Mouse (Mus musculus) lung, embryonic 14.5 days (tissue): ENCODE data around the gene Hnrnpa2b1. TPM values are rescaled to one million over a fixed set of nuclear protein-coding genes. Genes with fewer than 3 reads are reported as not detected.

Source experiments
- ATAC-seq: fragments of 200-750 bp; cut with Nextera tagmentation; 2 replicates; pipeline ENCODE4 v1.8.0; 2017; ENCODE audit warnings: mild to moderate bottlenecking, moderate TSS enrichment, moderate library complexity; ENCODE audit not compliant: insufficient read depth
- DNase-seq: peaks from one replicate; pipeline ENCODE4 v3.0.0-alpha.2; 2015
- H3K27ac ChIP-seq: fragments of 300-500 bp; sonication (generic); 2 replicates; pipeline ENCODE4 v1.5.1; 2014; ENCODE audit warnings: low read depth, mild to moderate bottlenecking, moderate library complexity
- H3K27me3 ChIP-seq: fragments of 300-500 bp; sonication (generic); 2 replicates; pipeline ENCODE4 v1.6.1; 2014; ENCODE audit warnings: low read length, control low read depth; ENCODE audit not compliant: insufficient read depth
- H3K36me3 ChIP-seq: fragments of 300-500 bp; sonication (generic); 2 replicates; pipeline ENCODE4 v1.6.1; 2014; ENCODE audit warnings: control low read depth; ENCODE audit not compliant: insufficient read depth
- H3K4me1 ChIP-seq: fragments of 300-500 bp; sonication (generic); 2 replicates; pipeline ENCODE4 v1.6.1; 2014; ENCODE audit warnings: antibody characterized with exemption, control low read depth; ENCODE audit not compliant: insufficient read depth
- H3K4me2 ChIP-seq: fragments of 300-500 bp; sonication (generic); 2 replicates; pipeline ENCODE4 v1.6.1; 2014; ENCODE audit warnings: mild to moderate bottlenecking
- H3K4me3 ChIP-seq: fragments of 300-500 bp; sonication (generic); 2 replicates; pipeline ENCODE4 v1.5.1; 2014; ENCODE audit warnings: low read depth, low read length
- H3K9ac ChIP-seq: fragments of 300-500 bp; sonication (generic); 2 replicates; pipeline ENCODE4 v1.6.1; 2014
- H3K9me3 ChIP-seq: fragments of 300-500 bp; sonication (generic); 2 replicates; pipeline ENCODE4 v1.6.1; 2016; ENCODE audit warnings: low read depth, low read length, control low read depth
- CTCF ChIP-seq: IDR thresholded peaks from 2 replicates; pipeline ENCODE4 v1.5.1; 2016; ENCODE audit warnings: antibody characterized with exemption, low read depth
- WGBS: fragments of 180-500 bp; shearing (Covaris S2); extraction: QIAGEN DNeasy Blood & Tissue Kit; methylation state at CpG from one replicate; pipeline ENCODE4 v1.1.7; 2014; 5-methylcytosine and 5-hydroxymethylcytosine counted together
- polyA plus RNA-seq: library from polyadenylated mRNA; unstranded; fragments of >200 nt; fragmentation: Nextera tagmentation; extraction: Ambion mirVana; gene quantifications from 2 replicates; pipeline ENCODE4 v1.2.1, GENCODE M21; 2014

Gene Hnrnpa2b1
- polyA plus RNA-seq, 1 experiment from 2014 or later, result 1,221 TPM

DNA sequence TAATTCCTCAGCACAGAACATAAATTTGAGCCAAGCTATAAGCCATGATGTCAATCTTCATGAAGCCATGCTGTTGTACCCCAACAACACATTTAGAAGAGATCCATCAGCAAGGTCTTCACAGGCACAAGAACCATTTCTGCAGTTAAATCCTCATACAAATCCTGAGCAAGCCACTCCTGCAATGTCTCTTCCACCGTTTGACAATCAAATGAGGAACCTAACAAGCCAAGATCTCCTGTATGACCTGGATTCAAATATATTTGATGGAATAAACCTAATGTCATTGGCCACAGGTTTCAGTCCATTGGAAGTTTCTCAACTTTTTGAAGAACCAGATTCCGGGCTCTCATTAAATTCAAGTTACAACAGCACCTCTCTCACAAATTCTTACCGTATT, 12.4 kb downstream of the Hnrnpa2b1 start:
- DNase-seq (no peak), ATAC-seq (no peak)
- Histone ChIP-seq H3K9ac (no peak overlapping the region), H3K36me3 (peaks cover 40% of the 10 kb centered on the region), H3K4me2 (no peak overlapping the region), H3K4me1 (no peaks in the 10 kb centered on the region), H3K27ac (no peak overlapping the region), H3K4me3 (no peak overlapping the region), H3K9me3 (no peaks in the 10 kb centered on the region), H3K27me3 (no peaks in the 10 kb centered on the region)
- no peak for TF ChIP-seq CTCF
- WGBS, result 68% methylated on average over 3 of the region's 3 CpGs

DNA sequence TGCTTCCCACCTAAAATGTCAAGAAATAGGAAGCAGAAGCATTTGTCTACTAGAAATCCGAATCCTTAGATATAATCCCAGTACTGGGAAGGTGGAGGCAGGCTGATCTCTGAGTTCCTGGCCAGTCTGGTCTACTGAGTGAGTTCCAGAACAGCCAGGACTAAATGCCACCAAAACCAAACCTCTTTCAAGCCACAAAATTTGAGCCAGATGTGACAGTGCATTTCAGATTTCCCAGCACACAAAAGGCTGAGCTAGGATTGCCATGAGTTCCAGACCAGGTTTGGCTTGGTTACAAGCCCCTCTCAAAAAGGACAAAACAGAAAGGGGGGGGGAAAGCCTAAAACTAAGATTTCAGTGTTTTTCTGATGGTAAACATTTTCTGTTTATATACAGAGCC, 13.5 kb downstream of the Hnrnpa2b1 start:
- no peak overlapping the region for H3K9ac ChIP-seq
- no peak for TF ChIP-seq CTCF
- no peak overlapping the region for H3K4me3 ChIP-seq
- DNase-seq (no peak), ATAC-seq (no peak)
- 66% methylated on average over 1 of the region's 1 CpGs for WGBS
- no peak overlapping the region for H3K4me2 ChIP-seq
- no peaks in the 10 kb centered on the region for H3K4me1 ChIP-seq
- peaks cover 31% of the 10 kb centered on the region for H3K36me3 ChIP-seq
- H3K27ac ChIP-seq, result no peak overlapping the region
- no peaks in the 10 kb centered on the region for H3K9me3 ChIP-seq
- no peaks in the 10 kb centered on the region for H3K27me3 ChIP-seq

DNA sequence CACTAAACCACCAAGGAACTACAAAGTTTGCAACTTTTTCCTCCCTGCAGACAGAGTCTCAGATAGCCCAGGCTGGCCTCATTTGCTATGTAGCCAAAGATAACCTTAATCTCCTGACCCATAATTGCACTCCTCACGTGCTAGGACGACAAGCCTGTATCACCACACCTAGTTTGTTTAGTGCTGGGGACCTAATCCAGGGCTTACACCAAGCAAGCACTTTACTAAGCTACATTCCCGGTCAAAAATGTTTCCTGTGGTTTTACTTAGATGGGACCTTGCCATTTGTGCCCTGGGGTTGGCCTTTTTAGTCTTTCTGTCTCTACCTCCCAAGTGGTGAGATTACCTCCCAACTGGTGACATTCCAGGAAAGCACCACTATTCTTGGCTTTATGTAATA, 14.7 kb downstream of the Hnrnpa2b1 start:
- Histone ChIP-seq H3K9ac (no peak overlapping the region), H3K9me3 (no peaks in the 10 kb centered on the region), H3K4me3 (no peak overlapping the region), H3K4me1 (no peaks in the 10 kb centered on the region), H3K27me3 (no peaks in the 10 kb centered on the region), H3K4me2 (no peak overlapping the region), H3K36me3 (peaks cover 21% of the 10 kb centered on the region), H3K27ac (no peak overlapping the region)
- 25% methylated on average over 3 of the region's 3 CpGs for WGBS
- TF ChIP-seq CTCF, result no peak
- ATAC-seq (no peak), DNase-seq (no peak)

DNA sequence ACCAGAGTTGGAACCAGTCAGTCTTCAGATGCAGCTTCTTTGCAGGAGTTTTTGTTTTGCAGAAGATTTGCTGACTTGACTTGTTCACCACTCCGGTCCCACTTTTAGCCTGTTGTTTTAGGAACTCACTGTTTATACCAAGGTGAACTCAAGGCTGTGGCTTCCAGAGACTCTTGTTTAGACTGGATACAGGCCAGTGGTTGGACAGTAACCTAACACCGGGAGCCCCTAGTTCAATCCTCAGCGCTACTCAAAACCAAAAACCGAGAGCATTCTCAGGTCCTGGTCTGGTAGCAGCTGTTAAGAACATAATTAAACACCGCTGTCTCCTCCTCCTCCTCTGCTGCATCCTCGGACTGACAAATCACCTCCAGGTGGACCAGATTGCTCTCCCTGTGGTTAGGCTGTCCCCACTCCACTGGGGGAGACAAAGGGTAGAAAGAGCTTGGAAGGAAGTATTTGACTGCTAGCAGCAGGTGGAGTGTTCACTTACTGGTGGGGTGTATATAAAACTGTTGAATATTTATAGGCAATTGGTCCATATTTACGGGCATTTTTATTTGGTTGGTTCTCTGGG, 16.7 kb downstream of the Hnrnpa2b1 start:
- Histone ChIP-seq H3K4me3 (no peak overlapping the region), H3K27me3 (no peaks in the 10 kb centered on the region), H3K4me1 (no peaks in the 10 kb centered on the region), H3K27ac (no peak overlapping the region), H3K9ac (no peak overlapping the region), H3K36me3 (peaks cover 5% of the 10 kb centered on the region), H3K9me3 (no peaks in the 10 kb centered on the region), H3K4me2 (no peak overlapping the region)
- DNase-seq (no peak), ATAC-seq (no peak)
- WGBS, result 51% methylated on average over 7 of the region's 7 CpGs
- TF ChIP-seq CTCF, result no peak

DNA sequence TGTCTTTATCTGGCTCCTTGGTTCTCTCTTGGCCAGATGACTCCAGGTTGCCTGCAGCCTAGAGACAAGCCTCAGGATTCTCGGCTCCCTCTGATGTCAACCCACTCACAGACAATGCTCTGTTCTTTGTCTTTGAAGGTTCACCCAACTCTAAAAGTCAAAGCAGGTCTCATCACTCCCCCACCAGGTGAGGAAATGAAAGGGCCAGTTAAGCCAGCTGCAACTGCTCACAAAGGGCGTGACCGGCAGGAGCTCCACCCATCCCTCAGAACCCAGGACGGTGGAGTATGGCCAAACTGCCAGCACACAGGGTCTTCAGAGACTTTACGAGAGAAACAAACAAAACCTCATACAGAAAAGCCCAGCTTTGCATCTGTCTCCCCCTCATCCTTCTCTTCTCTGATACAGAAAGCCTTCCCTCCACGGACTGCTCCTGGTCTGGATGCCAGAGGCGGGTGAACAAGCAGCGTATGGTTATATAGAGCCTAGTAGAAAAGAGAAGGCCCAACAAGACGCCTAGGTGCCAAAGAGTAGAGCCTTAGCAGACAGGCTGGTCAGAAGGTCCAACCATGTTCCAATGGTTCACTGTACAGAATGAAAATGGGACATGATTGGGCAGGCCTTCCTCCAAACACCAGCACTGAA, 27.4 kb downstream of the Hnrnpa2b1 start:
- DNase-seq (no peak), ATAC-seq (no peak)
- Histone ChIP-seq H3K4me3 (no peak overlapping the region), H3K4me2 (no peak overlapping the region), H3K27me3 (no peaks in the 10 kb centered on the region), H3K4me1 (no peaks in the 10 kb centered on the region; the same call in 1 of the 2 replicates), H3K36me3 (no peaks in the 10 kb centered on the region), H3K9ac (no peak overlapping the region), H3K9me3 (no peaks in the 10 kb centered on the region), H3K27ac (no peak overlapping the region)
- peak; percentile 13; the same call in 1 of the 2 replicates for TF ChIP-seq CTCF
- WGBS, result 52% methylated on average over 9 of the region's 9 CpGs

DNA sequence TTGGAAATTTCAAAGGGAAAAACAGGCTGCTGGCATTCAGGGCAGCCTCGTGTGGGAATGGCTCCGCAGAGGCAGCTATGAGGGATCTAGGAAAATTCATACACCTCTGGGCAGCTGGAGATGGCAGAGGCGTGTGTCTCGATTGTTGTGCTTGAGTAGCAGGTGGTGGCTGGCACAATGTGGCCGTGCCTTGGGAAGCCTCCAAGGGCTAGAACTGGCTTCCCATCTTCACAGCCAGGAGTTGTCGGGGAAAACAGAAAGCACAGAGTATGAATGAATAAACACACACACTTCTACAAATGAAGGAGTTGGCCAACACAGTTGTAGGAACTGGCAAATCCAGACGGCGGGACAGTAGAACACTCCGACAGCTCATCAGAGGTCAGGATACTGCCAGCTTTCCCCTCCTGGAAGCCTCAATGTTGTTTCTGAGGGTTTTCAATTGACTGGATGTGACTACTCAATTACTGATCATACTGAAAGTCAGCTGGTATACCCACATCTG, 30.8 kb downstream of the Hnrnpa2b1 start:
- Histone ChIP-seq H3K36me3 (no peaks in the 10 kb centered on the region), H3K27ac (no peak overlapping the region), H3K9ac (no peak overlapping the region), H3K4me1 (no peaks in the 10 kb centered on the region; the same call in 1 of the 2 replicates), H3K9me3 (no peaks in the 10 kb centered on the region), H3K27me3 (peaks cover 8% of the 10 kb centered on the region; the same call in 1 of the 2 replicates), H3K4me2 (no peak overlapping the region), H3K4me3 (no peak overlapping the region)
- 82% methylated on average over 9 of the region's 9 CpGs for WGBS
- no peak for DNase-seq
- no peak for ATAC-seq
- TF ChIP-seq CTCF, result no peak

DNA sequence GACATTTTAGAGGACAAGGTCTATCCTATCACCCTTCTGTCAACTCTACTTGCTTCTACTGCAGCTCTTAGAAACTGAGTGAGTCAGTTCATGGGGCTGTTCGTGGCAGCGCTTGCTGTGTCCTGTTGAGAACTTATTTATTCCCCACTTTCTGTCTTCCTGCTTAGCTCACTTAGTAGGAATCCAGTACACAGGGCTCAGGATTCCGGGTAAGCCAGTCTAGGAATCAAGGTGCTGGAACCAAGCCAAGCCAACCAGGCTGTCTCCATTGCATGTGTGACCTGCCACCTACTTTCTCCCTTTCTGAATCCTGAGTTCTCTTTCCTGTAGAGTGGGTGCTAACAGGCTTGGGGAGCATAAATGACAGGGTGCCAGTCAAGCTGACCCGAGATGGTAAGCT, 32.0 kb downstream of the Hnrnpa2b1 start:
- no peak overlapping the region for H3K4me2 ChIP-seq
- ATAC-seq (peak; percentile 51; the same call in 1 of the 2 replicates), DNase-seq (peak; percentile 73)
- peaks cover 19% of the 10 kb centered on the region for H3K27me3 ChIP-seq
- H3K27ac ChIP-seq, result no peak overlapping the region
- no peak overlapping the region for H3K9ac ChIP-seq
- H3K4me3 ChIP-seq, result no peak overlapping the region
- H3K36me3 ChIP-seq, result no peaks in the 10 kb centered on the region
- 49% methylated on average over 4 of the region's 4 CpGs for WGBS
- H3K4me1 ChIP-seq, result no peaks in the 10 kb centered on the region; the same call in 1 of the 2 replicates
- no peaks in the 10 kb centered on the region for H3K9me3 ChIP-seq
- TF ChIP-seq CTCF, result no peak
